Mouse (Mus musculus) hindbrain, embryonic 16.5 days (tissue): ENCODE data around the gene Rapgef5. TPM values are rescaled to one million over a fixed set of nuclear protein-coding genes. Genes with fewer than 3 reads are reported as not detected.

Experiments used
- ATAC-seq: fragments of 200-750 bp; cut with Nextera tagmentation; 2 replicates; pipeline ENCODE4 v1.8.0; 2017; ENCODE audit warnings: moderate TSS enrichment, moderate library complexity
- H3K27ac ChIP-seq: fragments of 300-500 bp; sonication (generic); 2 replicates; pipeline ENCODE4 v1.5.1; 2014; ENCODE audit warnings: low read depth, mild to moderate bottlenecking, control low read depth, low read length, moderate library complexity
- H3K27me3 ChIP-seq: fragments of 300-500 bp; sonication (generic); replicated peaks from 2 replicates; pipeline ENCODE4 v1.6.1; 2014; ENCODE audit warnings: low read length; ENCODE audit not compliant: control insufficient read depth, insufficient read depth
- H3K36me3 ChIP-seq: fragments of 300-500 bp; sonication (generic); 2 replicates; pipeline ENCODE4 v1.6.1; 2014; ENCODE audit warnings: mild to moderate bottlenecking, low read length, moderate library complexity, mixed read lengths; ENCODE audit not compliant: control insufficient read depth, insufficient read depth
- H3K4me1 ChIP-seq: fragments of 300-500 bp; sonication (generic); 2 replicates; pipeline ENCODE4 v1.6.1; 2014; ENCODE audit warnings: low read depth, low read length; ENCODE audit not compliant: control insufficient read depth, insufficient read depth
- H3K4me2 ChIP-seq: fragments of 300-500 bp; sonication (generic); 2 replicates; pipeline ENCODE4 v1.6.1; 2014; ENCODE audit warnings: mild to moderate bottlenecking, low read length, control low read depth, moderate library complexity
- H3K4me3 ChIP-seq: fragments of 300-500 bp; sonication (generic); 2 replicates; pipeline ENCODE4 v1.5.1; 2014; ENCODE audit warnings: mild to moderate bottlenecking, low read length, control low read depth, moderate library complexity
- H3K9ac ChIP-seq: fragments of 300-500 bp; sonication (generic); 2 replicates; pipeline ENCODE4 v1.6.1; 2014; ENCODE audit warnings: low read depth, mild to moderate bottlenecking, control low read depth, low read length, moderate library complexity
- H3K9me3 ChIP-seq: fragments of 300-500 bp; sonication (generic); 2 replicates; pipeline ENCODE4 v1.6.1; 2014; ENCODE audit warnings: mild to moderate bottlenecking, low read length, moderate library complexity; ENCODE audit not compliant: control insufficient read depth
- WGBS: fragments of 180-500 bp; shearing (Covaris S2); extraction: QIAGEN DNeasy Blood & Tissue Kit; methylation state at CpG from one replicate; pipeline ENCODE4 v1.1.7; 2014; 5-methylcytosine and 5-hydroxymethylcytosine counted together
- polyA plus RNA-seq: library from polyadenylated mRNA; unstranded; fragments of >200 nt; fragmentation: Nextera tagmentation; extraction: Ambion mirVana; gene quantifications from 2 replicates; pipeline ENCODE4 v1.2.1, GENCODE M21; 2015

The Rapgef5 gene
- polyA plus RNA-seq, 1 experiment from 2014 or later = 31.9 TPM

DNA sequence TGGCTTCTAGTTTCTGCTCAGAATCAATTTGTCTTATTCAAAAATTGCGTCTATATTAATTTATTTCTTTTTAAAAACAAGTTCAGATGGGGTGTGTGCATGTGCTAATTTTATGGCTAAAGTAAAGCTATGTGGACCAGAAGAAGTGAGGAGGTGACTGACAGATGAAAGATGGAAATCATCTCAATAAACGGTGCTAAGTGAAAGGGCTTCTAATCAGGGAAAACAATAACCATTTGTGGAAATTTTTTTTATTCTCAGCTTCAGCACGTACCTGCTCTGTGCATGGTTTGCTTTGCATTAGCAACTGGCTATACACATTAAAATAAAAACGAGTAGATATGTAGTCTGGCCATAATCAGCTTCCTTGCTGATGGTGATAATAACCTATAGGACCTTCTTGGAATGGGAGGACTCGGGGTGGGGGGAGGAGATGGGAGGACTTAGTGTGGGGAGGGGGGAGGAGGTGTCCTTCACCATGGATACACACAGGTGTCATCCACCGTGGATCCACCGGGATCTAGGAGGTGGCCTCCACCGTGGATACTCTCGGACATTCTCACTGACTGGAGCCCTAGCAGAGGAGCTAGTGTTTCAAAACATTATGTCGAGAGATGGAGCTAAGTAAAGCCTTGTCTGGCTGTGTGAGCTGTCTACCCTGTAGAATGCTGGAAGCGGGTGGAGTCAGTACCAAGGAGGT lies 221.2 kb downstream of the Rapgef5 start:
- Histone ChIP-seq H3K27ac (no peak overlapping the region), H3K36me3 (no peaks in the 10 kb centered on the region), H3K4me1 (peaks cover 5% of the 10 kb centered on the region), H3K9me3 (no peaks in the 10 kb centered on the region), H3K27me3 (no peaks in the 10 kb centered on the region), H3K4me2 (no peak overlapping the region), H3K4me3 (no peak overlapping the region), H3K9ac (no peak overlapping the region)
- peak; percentile 19; the same call in 1 of the 2 replicates for ATAC-seq
- WGBS = 63% methylated on average over 11 of the region's 11 CpGs

DNA sequence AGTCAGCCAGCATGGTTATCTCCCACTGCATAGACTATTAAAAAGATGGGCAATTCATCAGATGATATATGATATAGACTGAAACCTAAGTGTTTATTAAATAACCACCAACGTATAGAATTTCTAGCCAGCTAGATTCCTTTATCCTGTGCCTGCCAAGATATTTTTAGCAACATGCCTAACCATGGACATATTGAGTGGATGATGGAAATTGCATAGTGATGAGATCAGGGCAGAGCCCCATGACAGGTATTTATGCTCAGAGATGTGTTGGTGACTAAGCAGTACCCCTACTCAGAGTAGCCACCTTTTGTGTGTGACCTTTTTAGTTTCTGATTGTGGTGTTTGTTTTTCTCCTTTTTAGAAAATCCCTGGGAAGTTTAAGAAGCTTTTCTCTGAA lies 226.2 kb downstream of the Rapgef5 start:
- H3K27me3 ChIP-seq = no peaks in the 10 kb centered on the region
- no peaks in the 10 kb centered on the region for H3K9me3 ChIP-seq
- no peaks in the 10 kb centered on the region; the same call in 1 of the 2 replicates for H3K4me1 ChIP-seq
- WGBS = 49% methylated on average over 1 of the region's 1 CpGs
- H3K9ac ChIP-seq = no peak overlapping the region
- no peak overlapping the region for H3K27ac ChIP-seq
- H3K36me3 ChIP-seq = no peaks in the 10 kb centered on the region
- no peak overlapping the region for H3K4me3 ChIP-seq
- ATAC-seq = no peak
- no peak overlapping the region for H3K4me2 ChIP-seq

DNA sequence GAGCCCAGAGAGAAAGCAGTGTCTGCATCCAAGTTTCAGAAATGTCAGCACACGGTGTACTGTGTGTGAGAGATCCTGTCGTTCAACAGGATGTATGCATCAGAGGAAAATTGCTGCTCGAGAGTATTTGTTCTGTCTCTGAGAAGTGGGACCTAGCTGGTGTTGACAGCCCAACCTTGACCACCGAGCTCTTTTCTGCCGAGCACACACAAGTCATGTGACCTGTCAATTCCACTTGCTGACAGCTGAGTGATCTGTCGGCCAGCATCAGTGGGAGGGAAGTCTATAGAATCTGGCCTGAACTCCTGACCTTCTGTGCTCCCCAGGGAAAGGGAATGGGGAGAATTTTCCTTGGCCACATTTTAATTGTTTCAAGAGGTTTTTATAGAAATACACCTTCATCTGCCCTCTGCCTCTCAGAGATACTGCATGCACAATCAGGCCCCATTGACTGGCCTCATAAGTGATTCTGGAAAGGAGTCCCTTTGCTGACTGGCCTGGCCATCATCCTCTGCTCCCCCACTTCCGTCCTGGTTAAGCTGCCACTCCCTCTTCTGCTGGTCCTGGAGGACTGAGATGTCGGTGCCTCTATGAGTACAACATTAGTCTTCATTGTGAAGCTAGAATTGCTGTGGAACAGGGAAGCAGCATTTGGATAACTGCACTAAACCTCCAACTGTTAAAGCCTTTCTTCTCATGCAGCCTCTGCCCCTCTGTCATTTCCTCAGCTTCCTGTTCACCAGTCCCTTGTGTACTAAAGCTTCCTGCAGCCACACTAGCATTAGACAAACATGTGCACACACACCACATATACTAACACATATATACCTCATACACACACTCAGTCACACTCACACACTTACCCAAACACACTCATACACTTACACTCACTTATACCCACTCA lies 228.6 kb downstream of the Rapgef5 start:
- Histone ChIP-seq H3K4me3 (no peak overlapping the region), H3K27me3 (no peaks in the 10 kb centered on the region), H3K4me2 (no peak overlapping the region), H3K27ac (no peak overlapping the region), H3K9ac (no peak overlapping the region), H3K4me1 (no peaks in the 10 kb centered on the region; the same call in 1 of the 2 replicates), H3K9me3 (no peaks in the 10 kb centered on the region), H3K36me3 (peaks cover 3% of the 10 kb centered on the region; the same call in 1 of the 2 replicates)
- no peak for ATAC-seq
- 27% methylated on average over 8 of the region's 8 CpGs for WGBS

DNA sequence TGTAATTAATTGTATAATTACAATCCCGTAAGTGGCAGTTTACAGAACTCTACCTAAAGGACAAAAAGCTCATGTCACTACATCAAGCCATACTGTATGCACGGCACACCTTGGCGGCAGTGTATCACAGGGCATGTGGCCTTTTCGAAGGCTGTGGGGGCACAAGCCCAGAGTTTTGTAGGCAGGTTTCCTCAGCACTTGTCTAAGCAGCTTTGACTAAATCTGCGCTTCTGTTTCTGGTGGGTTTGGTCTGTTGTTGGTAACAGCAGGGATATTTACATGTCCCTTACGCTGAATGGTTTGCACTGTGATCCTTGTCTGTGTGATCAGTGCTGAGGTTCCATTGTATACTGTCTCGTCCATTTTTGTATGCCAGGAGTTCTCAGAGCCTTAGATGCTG lies 230.3 kb downstream of the Rapgef5 start:
- peaks cover 9% of the 10 kb centered on the region for H3K4me1 ChIP-seq
- H3K36me3 ChIP-seq = peaks cover 3% of the 10 kb centered on the region; the same call in 1 of the 2 replicates

DNA sequence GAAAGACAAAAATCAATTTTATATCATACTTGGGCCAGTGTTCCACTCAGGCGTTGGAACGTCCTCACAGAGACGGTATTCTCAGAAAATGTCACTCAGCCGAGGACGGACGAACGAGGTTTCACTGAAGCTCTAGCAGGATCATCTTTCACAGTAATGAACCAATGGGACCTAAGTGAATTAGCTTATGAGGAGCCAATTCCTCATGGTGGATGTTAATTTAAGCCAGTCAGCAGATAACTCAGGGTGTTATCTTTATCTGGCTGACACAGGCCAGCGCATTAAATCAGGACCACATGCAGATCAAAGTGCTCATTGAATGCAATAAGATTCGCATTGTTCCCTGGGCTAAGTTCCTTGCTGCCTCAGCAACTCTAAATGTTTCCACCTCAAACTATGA lies 234.8 kb downstream of the Rapgef5 start:
- peak; percentile 58 for ATAC-seq
- H3K27ac ChIP-seq = peak overlapping the region; percentile 18
- H3K9ac ChIP-seq = no peak overlapping the region
- no peak overlapping the region for H3K4me2 ChIP-seq
- no peaks in the 10 kb centered on the region for H3K9me3 ChIP-seq
- H3K36me3 ChIP-seq = peaks cover 3% of the 10 kb centered on the region
- H3K27me3 ChIP-seq = no peaks in the 10 kb centered on the region
- H3K4me1 ChIP-seq = peaks cover 15% of the 10 kb centered on the region
- no peak overlapping the region for H3K4me3 ChIP-seq
- 17% methylated on average over 9 of the region's 9 CpGs for WGBS

More for the DNA sequence above, 230.3 kb downstream of the Rapgef5 start:
- ATAC-seq = no peak
- Histone ChIP-seq H3K27me3 (no peaks in the 10 kb centered on the region), H3K4me2 (no peak overlapping the region), H3K4me3 (no peak overlapping the region), H3K9ac (no peak overlapping the region), H3K9me3 (no peaks in the 10 kb centered on the region), H3K27ac (no peak overlapping the region)
- WGBS = 92% methylated on average over 7 of the region's 7 CpGs

DNA sequence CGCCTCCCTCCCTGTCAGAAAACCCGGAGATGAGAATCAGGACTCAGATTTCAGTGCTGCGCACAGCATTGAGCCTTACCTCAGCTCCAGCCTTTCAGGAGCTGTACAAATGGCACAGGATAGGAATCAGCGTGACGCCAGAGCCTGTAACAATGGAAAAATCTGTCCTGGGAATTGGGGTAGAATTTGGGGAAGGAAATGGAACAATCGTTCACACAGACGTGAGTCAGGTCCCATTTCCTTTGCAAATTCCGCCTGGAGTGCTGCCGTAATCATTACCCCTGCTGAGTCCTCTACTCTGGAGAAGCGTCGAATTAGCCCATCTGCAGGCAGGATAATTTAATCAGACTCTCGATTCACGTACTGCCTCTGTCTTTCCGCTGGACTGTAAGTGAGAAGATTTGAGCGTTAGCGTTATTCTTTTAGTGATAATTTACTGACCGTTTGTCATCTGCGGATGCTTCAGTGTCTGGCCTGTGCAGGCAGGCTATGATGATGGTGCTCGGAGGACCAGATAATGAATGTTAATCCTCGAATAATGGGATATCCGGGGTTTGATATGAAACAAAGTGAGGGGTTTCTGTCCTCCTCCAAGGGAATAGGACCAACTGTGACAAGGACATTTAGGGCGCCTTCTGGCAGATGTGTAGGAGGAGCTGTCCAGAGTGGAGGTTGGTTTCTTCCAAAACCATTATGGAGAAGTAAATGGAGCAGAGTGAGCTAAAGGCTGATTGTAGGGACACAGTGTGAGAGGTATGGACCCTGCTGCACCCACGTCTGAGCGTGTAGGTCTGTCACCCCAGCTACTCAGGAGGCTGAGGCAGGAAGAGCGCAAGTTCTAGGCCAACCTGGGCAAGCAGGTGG lies 235.5 kb downstream of the Rapgef5 start:
- WGBS = 25% methylated on average over 25 of the region's 25 CpGs
- H3K27ac ChIP-seq = peak overlapping the region; percentile 18
- peaks cover 15% of the 10 kb centered on the region for H3K4me1 ChIP-seq
- no peaks in the 10 kb centered on the region for H3K9me3 ChIP-seq
- no peak overlapping the region for H3K4me3 ChIP-seq
- no peak overlapping the region for H3K9ac ChIP-seq
- H3K27me3 ChIP-seq = no peaks in the 10 kb centered on the region
- peaks cover 3% of the 10 kb centered on the region for H3K36me3 ChIP-seq
- peak; percentile 79 for ATAC-seq
- peak overlapping the region; percentile 3 for H3K4me2 ChIP-seq

DNA sequence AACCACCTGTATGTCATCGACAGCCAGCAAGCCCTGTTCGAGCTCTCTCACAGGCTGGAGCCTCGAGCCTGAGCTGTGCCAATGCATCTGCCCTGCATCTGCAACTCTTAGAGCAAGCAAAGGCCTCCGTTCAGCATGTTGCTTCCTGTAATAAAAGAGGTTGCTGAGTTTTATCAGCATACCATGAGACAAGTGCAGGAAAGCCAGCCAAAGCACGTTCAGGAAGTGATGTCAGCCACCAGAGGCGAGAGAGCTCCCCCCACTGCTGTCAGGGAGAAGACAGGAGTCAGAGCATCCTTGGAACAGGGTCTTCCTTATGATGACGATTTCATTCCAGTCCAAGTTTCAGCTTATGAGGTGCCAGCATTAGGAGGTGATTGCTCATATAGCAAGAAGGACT lies 239.7 kb downstream of the Rapgef5 start:
- H3K36me3 ChIP-seq = no peaks in the 10 kb centered on the region; the same call in 1 of the 2 replicates
- no peak overlapping the region for H3K4me3 ChIP-seq
- no peaks in the 10 kb centered on the region for H3K9me3 ChIP-seq
- no peak overlapping the region for H3K9ac ChIP-seq
- H3K27me3 ChIP-seq = no peaks in the 10 kb centered on the region
- H3K4me1 ChIP-seq = peaks cover 10% of the 10 kb centered on the region
- H3K27ac ChIP-seq = no peak overlapping the region
- H3K4me2 ChIP-seq = no peak overlapping the region
- no peak for ATAC-seq
- WGBS = 71% methylated on average over 7 of the region's 7 CpGs

DNA sequence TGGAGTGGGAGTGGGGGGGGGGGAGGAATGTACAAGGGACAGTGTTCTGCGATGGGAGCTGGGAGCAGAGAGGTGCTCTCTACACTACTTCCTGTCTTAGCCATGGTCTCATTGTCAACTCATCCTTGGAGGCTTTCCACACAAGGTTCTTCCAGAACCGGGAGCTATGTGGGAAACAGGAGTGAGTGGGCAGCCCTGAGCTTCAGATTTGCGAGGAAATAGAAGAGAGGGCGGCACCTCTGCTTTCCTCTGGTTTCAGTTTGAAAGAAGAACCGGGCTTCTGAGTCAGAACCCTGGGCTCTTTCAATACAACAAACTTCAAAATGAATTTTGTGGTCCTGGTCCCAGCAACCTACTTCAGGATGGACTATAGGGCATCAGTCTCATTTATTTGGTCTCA lies 244.1 kb downstream of the Rapgef5 start:
- Histone ChIP-seq H3K27ac (no peak overlapping the region), H3K4me1 (peaks cover 8% of the 10 kb centered on the region), H3K9me3 (no peaks in the 10 kb centered on the region), H3K4me2 (no peak overlapping the region), H3K36me3 (no peaks in the 10 kb centered on the region; the same call in 1 of the 2 replicates), H3K4me3 (no peak overlapping the region), H3K9ac (no peak overlapping the region), H3K27me3 (no peaks in the 10 kb centered on the region)
- whole genome bisulfite sequencing = 87% methylated on average over 5 of the region's 5 CpGs
- no peak for ATAC-seq
